Mouse (Mus musculus) heart, postnatal 25 days (tissue): Measurements from ENCODE around the gene Cars2. TPM values are rescaled to one million over a fixed set of nuclear protein-coding genes. Genes with fewer than 3 reads are reported as not detected.
"Not testable (repeated sequence)": the region's sequence is repeated elsewhere in the genome, so short reads cannot be mapped to it uniquely, and the experiment has no call there.

ENCODE experiments used
- DNase-seq: peaks from one replicate; pipeline ENCODE4 v3.0.0; 2022; ENCODE audit warnings: low spot score
- intact Hi-C: fragments of 180-260 bp; cut with DNase I; formaldehyde crosslinking; loops from one replicate; pipeline ENCODE4 v1.15.1; 2025
- total RNA-seq, 2 experiments: library from RNA; stranded (reverse); gene quantifications; 2 replicates each; pipeline ENCODE4 v1.2.3; 2021

The Cars2 gene
- 10 to 100 TPM; 43.5 to 48.1 TPM for total RNA-seq

- intact Hi-C loops: loop anchor here (10.0 kb wide), 1 partner anchor 236 kb away; the partner anchor contains the start of genes Col4a1 and Col4a2
Measured at GRCm38 (mm10) chr8:11550281-11550948, at the start of gene Cars2. TSS of gene Cars2 (minus strand) at chr8:11550783.

GRCm38 (mm10) chr8:11593222-11593884 lies 42.8 kb upstream of the Cars2 start:
- no peak for DNase-seq
- intact Hi-C loops: no loop called here

More at GRCm38 (mm10) chr8:11550281-11550948, at the start of gene Cars2:
- DNase-seq: peak; percentile 89

DNA sequence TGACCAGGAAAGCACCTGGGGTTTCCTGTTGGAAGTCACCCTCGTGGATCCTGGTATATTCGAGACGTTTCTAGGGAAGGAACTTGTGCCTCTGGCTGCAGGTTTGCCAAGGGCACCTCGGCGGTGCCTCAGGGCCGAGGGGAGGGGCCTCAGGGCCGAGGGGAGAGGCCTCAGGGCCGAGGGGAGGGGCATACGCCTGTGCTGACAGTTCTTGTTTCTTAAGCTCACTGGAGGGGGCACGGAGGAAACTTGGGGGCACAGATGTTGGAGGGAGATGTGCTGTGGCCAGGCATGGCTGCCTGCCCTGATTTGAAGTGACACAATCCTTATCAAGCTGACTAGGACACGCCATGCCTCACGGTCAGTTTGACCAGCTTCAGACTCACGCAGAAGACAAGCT lies 41.7 kb upstream of the Cars2 start:
- intact Hi-C loops: no loop called here
- no peak for DNase-seq

DNA sequence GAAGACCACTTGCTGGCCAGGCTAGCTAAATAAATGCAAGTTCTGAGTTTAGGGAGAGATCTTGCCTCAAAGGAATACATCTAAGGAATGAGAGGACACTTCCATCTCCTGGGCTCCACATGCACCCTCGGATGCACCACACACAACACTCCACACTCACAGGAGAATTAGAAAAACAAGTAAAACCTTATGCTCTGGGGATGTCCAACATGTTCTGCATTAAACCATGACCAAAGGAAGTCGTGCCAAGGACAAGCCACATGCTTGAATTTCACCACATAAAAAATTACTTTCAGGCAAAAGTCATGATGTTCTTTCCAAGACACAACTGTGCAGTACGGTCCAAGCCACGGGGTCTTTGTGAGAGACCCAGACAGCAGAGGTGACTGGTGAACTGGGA lies 41.3 kb upstream of the Cars2 start:
- DNase-seq: no peak
- intact Hi-C loops: no loop called here

DNA sequence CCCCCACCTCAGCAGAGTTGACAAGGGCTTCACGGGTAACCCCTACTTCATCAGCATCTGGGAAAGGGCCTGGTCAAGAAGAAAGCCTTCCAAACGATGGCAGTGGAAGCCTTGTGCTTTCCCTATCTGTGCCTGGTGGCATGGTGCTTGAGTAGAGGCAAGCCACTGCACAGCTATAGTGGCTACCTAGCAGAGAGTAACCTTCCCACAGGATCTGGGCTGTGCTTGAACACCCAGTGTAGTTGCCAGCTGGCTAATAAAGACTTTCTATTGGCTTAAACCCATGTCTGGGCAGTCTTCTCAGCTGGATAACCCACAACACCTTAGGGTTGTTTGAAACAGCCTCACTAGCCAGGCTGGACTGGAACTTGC lies 35.8 kb upstream of the Cars2 start:
- DNase-seq: no peak
- intact Hi-C loops: no loop called here

DNA sequence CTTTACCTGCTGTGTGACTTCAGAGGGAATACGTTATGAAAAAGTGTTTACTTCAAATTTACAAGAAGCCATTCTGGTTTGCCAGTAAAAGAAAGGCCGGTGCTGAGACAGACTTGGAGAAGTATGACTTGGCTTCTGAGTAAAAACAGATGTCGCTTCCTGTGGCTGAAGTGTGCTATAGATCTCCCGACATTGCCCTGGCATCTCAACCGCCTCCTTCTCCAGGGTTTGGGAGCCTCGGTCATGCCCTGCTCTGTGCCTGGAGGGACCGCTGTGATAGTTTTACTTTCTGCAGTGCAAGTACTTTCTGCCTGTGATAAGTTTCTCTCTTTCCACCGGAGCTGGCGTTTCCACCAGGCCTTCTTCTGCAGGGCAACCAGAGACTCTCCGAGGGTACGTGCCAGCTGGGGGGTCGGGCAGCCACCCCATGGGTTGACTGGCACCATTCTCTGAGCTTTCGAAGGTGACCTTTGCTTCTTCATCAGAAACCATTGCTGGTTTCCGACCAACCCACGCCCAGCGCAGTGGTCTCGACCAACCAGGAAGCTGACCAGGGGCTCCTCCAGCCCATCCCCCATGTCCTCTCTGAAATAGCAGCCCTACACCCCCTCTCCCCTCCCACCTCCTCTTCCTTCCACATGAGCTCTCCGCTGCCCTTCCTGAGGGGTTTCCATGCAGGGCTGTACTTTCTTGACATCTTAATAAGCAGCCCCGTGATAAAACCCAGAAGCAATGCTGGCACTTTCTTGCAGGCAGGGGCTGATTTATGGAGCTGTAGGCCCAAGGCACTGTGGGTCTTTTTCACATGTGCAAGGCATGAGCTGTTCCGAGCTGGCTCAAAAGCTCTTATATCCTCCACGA lies 35.2 kb upstream of the Cars2 start:
- DNase-seq: no peak
- intact Hi-C loops: no loop called here

DNA sequence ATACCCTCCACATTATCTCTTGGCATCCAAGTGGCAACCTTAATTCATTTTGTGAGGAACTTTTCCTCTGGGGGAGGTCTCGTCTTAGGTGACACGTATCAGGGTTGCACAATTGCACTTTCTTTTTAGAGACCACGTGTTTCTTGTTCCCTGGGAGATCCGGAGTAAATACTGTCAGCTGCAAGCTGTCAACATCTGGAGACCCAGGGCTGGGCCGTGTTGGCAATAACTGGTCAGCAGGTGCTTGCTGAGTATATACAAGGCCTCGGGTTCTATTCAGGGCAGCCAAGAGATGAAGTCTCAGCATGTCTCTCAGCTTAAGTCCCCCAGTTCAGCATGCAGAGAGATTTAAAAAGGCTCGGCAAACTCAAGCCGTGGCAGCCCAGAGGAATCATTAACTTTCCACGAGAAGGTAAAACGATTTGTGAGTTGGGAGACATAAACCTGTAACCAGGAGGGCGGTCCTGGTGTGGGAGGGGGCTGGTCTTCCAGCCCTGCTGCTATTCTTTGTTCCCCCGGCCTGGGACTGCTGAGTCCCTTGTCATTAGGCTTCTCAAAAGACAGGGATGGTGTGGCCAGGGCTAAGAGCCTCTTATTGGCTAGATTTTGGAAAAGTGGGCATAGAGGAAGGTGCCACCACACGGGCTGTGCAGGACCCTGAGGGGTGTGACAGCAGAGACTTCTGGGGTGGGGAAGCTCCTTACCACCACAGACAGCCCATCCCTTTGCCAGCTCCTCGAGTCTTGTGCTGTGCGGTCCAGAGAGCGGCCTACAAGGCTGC lies 25.2 kb upstream of the Cars2 start:
- intact Hi-C loops: no loop called here
- DNase-seq: no peak

- no peak for DNase-seq
- intact Hi-C loops: no loop called here
Measured at GRCm38 (mm10) chr8:11574911-11575603, 24.5 kb upstream of the Cars2 start.

- no peak for DNase-seq
Measured at GRCm38 (mm10) chr8:11572428-11572827, 21.8 kb upstream of the Cars2 start.

DNA sequence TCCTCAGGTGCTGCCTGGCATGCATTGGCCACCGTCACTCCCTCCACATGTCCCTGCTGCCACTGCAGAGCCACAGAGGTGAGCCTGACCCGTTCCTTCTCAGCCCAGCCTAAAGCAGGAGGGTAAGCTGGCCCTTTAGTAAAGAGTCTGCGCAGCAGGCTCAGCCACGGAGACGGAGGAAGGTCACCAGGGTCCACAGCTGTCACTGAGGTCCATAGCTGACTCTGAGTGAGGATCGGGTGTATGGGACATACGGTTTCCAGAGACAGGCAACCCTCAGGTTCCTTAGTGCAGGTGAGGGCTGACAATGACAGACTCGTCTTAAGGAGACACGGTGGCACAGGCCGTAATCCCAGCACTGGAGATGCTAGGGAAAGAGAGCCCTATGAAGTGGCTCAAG lies 21.4 kb upstream of the Cars2 start:
- intact Hi-C loops: no loop called here

More at GRCm38 (mm10) chr8:11572428-11572827, 21.8 kb upstream of the Cars2 start:
- intact Hi-C loops: no loop called here

GRCm38 (mm10) chr8:11570742-11571141 lies 20.2 kb upstream of the Cars2 start:
- intact Hi-C loops: no loop called here
- DNase-seq: no peak

More for the DNA sequence above, 21.4 kb upstream of the Cars2 start:
- DNase-seq: no peak

- DNase-seq: no peak
- intact Hi-C loops: no loop called here
Measured at GRCm38 (mm10) chr8:11569260-11570097, 18.9 kb upstream of the Cars2 start.

DNA sequence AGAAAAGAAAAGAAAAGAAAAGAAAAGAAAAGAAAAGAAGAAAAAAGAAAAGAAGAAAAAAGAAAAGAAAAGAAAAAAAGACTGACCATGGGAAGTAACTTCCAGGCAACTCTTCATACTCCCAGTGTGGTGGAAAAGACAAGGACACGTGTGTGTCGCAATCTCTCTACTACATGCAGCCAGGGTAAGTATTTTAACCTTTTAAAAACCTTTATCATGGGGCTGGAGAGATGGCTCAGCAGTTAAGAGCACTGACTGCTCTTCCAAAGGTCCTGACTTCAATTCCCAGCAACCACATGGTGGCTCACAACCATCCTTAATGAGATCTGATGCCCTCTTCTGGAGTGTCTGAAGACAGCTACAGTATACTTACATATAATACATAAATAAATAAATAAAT lies 17.6 kb upstream of the Cars2 start:
- DNase-seq, intact Hi-C loops: not testable (repeated sequence)

GRCm38 (mm10) chr8:11564721-11565120 lies 14.1 kb upstream of the Cars2 start:
- no peak for DNase-seq
- intact Hi-C loops: no loop called here

DNA sequence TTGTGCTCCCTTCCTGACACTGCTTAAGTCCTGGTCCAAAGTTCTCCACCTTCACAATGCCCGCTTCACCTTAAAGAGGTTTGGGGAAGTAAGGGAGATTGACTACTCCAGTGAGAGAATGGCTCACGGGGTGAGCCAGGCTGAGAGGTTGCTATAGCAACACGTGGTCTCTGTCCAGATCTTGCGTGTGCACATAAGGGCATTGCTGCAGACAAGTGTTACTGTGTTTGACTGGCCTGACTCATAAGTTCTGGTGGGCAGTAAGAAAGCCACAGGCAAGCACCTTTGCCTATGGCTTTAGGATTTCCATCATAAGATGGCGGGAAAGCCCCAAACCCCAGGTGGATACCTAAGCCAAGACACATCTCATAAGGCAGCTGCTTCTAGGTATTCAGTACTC lies 13.7 kb upstream of the Cars2 start:
- intact Hi-C loops: no loop called here

DNA sequence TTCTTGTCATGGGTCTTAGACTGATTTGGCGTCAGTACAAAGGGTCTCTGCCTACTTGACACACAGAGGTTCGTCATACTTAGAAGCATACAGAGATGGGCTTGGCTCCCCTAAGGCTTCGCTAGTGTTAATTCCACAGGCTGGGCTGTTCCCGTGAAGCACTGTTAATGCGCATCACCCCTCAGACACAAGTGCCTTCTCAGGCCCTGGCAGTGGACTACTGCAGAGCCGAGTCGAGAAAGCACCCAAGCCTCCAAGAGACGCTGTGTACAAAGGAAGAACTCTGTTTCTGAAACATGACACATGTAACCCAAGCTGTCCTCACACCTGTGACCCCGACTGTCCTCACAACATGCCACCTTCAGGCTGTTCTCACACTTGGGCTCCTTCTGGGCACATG lies 9.6 kb upstream of the Cars2 start:
- no peak for DNase-seq
- intact Hi-C loops: no loop called here

More for the DNA sequence above, 13.7 kb upstream of the Cars2 start:
- DNase-seq: no peak

DNA sequence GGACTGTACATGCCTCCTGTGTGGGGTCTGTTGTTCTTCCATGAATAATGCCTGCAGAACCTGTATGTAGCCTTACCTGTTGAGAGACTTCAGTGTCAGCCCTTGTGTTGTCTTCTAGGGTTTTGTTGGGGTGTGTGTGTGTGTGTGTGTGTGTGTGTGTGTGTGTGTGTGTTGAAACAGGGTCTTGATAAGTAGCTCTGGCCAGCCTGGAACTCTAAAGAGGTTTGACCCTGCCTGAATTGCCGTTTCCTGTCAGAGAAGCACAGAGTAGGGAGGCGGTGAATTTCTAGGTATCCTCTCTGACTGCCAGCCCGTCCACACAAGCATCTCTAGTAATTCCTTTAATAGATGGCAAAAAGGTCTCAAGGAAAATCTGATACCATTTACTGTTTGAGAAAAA lies 8.9 kb upstream of the Cars2 start:
- no peak for DNase-seq
- intact Hi-C loops: loop anchor here (10.0 kb wide), 1 partner anchor 245 kb away; the partner anchor contains the start of genes Col4a1 and Col4a2
